Mouse (Mus musculus): ENCODE measurements around the gene Tex48. TPM values are rescaled to one million over a fixed set of nuclear protein-coding genes. Genes with fewer than 3 reads are reported as not detected.

Gene Tex48
- polyA plus RNA-seq, 1 experiment, result not detected

DNA sequence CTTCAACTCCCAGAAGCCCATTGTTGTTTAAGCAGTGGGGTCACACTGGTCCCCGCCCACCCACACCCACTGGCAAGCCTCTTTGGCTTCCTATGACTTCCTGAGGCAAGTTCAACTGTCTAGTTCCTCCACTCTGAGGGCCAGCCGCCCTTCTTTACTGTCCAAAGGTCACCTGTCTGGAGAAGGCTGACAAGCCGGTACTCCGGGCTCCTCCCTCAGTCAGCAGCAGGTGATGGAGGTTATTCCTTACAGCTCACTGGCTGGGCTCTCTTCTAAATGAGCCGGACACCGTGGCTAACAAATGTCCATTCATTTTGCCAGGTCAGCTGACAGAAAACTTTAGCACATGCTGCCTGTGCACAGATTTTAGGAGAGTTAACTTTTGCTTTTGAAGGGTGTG lies 21.4 kb downstream of the Tex48 start:
- Histone ChIP-seq H3K36me3 (ENCODE audit: control insufficient read depth, insufficient read depth, low read length) (no peaks in the 10 kb centered on the region), H3K4me3 (ENCODE audit: extremely low read depth, insufficient read depth, insufficient read length) (no peak overlapping the region), H3K4me1 (ENCODE audit: control insufficient read depth, insufficient read depth, insufficient read length) (no peaks in the 10 kb centered on the region), H3K27me3 (ENCODE audit: control insufficient read depth, insufficient read depth, low read length) (no peaks in the 10 kb centered on the region), H3K27ac (ENCODE audit: insufficient read depth, low read length) (no peak overlapping the region)
- 82% methylated on average over 6 of the region's 6 CpGs for WGBS
- DNase-seq (ENCODE audit: low read depth in 1 of 2, low spot score in 2 of 2), result no peak
- TF ChIP-seq CTCF (IDR thresholded peaks at IDR 0.05; ENCODE audit: extremely low read depth, insufficient read depth, insufficient read length, insufficient replicate concordance), result no peak
- TF ChIP-seq POLR2A (IDR thresholded peaks at IDR 0.05; ENCODE audit: low read depth, low read length), result no peak

DNA sequence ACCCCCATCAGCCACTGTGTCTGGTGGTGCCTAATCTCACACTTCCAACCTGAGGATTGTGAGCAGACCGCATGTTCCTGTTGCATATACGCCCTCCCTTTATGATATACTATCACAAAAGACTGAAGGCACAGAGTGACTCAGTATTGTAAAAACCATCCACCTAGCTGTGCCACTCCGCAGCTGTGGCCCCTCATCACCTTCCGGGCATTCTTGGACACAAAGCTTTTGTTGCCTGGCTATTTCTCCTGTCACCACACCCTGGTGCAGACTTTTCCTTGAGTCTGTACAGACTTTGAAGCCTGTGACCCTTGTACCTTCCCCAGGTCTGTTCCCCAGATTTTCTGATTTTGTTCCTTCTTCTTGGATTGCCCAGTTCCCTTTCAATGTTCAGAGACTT lies 26.2 kb downstream of the Tex48 start:
- no peak overlapping the region for H3K27ac ChIP-seq (ENCODE audit: insufficient read depth, low read length)
- H3K27me3 ChIP-seq (ENCODE audit: control insufficient read depth, insufficient read depth, low read length), result no peaks in the 10 kb centered on the region
- H3K36me3 ChIP-seq (ENCODE audit: control insufficient read depth, insufficient read depth, low read length), result no peaks in the 10 kb centered on the region
- WGBS, result 92% methylated on average over 4 of the region's 4 CpGs
- no peak overlapping the region for H3K4me3 ChIP-seq (ENCODE audit: extremely low read depth, insufficient read depth, insufficient read length)
- no peak for DNase-seq (ENCODE audit: low read depth in 1 of 2, low spot score in 2 of 2)
- no peak for TF ChIP-seq CTCF (IDR thresholded peaks at IDR 0.05; ENCODE audit: extremely low read depth, insufficient read depth, insufficient read length, insufficient replicate concordance)
- TF ChIP-seq POLR2A (IDR thresholded peaks at IDR 0.05; ENCODE audit: low read depth, low read length), result no peak
- no peaks in the 10 kb centered on the region; the same call in 1 of the 2 replicates for H3K4me1 ChIP-seq (ENCODE audit: control insufficient read depth, insufficient read depth, insufficient read length)

DNA sequence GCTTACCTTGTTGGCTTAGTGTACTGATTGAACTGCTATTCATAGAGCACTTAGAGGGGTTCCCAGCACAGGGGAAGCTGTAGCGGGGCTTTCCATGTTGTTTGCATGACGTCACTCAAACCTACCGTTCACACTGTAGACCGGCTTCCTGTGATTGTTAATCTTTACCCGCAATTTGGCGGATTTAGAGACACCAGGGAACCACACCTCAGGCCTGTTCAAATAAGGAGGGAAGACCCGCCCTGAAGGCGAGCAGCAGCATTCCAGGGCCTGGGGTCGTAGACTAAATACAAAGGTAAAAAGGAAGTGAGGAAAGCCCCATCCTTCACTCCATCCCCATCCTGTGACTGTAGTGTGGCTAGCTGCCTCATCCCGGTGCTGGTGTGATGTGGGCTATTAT lies 27.0 kb downstream of the Tex48 start:
- Histone ChIP-seq H3K27ac (ENCODE audit: insufficient read depth, low read length) (no peak overlapping the region), H3K4me3 (ENCODE audit: extremely low read depth, insufficient read depth, insufficient read length) (no peak overlapping the region), H3K27me3 (ENCODE audit: control insufficient read depth, insufficient read depth, low read length) (no peaks in the 10 kb centered on the region), H3K36me3 (ENCODE audit: control insufficient read depth, insufficient read depth, low read length) (no peaks in the 10 kb centered on the region), H3K4me1 (ENCODE audit: control insufficient read depth, insufficient read depth, insufficient read length) (no peaks in the 10 kb centered on the region; the same call in 1 of the 2 replicates)
- peak in 1 of 2 experiments; percentile 51 for DNase-seq (ENCODE audit: low read depth in 1 of 2, low spot score in 2 of 2)
- WGBS, result 36% methylated on average over 10 of the region's 10 CpGs
- TF ChIP-seq CTCF (IDR thresholded peaks at IDR 0.05; ENCODE audit: extremely low read depth, insufficient read depth, insufficient read length, insufficient replicate concordance) (no peak), POLR2A (IDR thresholded peaks at IDR 0.05; ENCODE audit: low read depth, low read length) (no peak)

DNA sequence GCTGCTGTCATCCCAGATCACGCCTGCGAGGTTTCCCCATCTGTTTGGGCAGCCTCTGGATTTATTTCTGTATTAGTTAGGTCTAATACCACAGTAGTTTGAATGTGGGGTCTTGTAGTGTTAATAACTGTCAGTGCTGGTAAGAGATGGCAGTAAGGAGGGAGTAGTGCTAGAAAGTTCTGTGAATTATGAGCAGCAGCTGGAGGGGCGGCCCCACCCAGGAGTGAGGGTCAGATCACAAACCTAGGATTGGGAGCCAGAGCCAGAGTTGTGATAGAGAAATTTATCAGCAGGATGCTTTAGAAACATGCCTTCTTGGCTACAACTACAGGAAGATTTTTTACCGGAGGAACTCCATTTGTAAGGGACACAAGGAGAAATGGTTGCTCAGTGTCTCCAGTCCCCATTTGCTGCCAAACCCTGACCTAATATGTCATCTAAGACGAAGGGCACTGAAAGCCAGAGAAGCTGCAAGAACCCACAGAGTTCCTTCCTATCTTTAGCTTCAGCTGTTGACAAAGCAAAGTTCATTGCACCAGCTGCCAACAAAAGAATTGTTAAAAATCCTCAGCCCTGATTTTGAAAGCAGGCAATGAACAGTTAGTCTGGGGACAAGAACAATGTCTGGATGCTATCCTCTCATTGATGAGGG lies 27.6 kb downstream of the Tex48 start:
- no peak for DNase-seq (ENCODE audit: low read depth in 1 of 2, low spot score in 2 of 2)
- Histone ChIP-seq H3K27ac (ENCODE audit: insufficient read depth, low read length) (no peak overlapping the region; the same call in 1 of the 2 replicates), H3K36me3 (ENCODE audit: control insufficient read depth, insufficient read depth, low read length) (no peaks in the 10 kb centered on the region), H3K4me3 (ENCODE audit: extremely low read depth, insufficient read depth, insufficient read length) (no peak overlapping the region), H3K4me1 (ENCODE audit: control insufficient read depth, insufficient read depth, insufficient read length) (no peaks in the 10 kb centered on the region; the same call in 1 of the 2 replicates), H3K27me3 (ENCODE audit: control insufficient read depth, insufficient read depth, low read length) (no peaks in the 10 kb centered on the region)
- TF ChIP-seq CTCF (IDR thresholded peaks at IDR 0.05; ENCODE audit: extremely low read depth, insufficient read depth, insufficient read length, insufficient replicate concordance), result no peak
- no peak for TF ChIP-seq POLR2A (IDR thresholded peaks at IDR 0.05; ENCODE audit: low read depth, low read length)
- 59% methylated on average over 5 of the region's 5 CpGs for WGBS

DNA sequence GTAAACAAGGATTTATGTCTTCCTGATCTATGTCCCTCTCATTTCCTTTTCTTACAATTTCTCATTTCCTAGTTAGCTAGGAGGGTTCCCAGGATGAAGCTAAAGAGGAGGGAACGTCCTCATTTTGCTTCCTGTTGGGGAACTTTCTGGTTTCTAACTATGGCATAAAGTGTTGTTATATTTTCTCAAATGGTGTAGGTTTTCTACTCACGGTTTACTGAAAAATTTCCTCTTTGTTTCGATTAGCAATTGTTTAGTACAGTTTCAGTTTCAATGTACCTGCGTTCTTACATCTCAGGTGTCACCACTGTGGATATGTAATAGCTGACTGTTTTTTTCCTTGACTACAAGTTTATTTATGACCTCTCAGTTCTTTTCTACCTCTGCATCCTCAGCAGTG lies 31.7 kb downstream of the Tex48 start:
- TF ChIP-seq POLR2A (IDR thresholded peaks at IDR 0.05; ENCODE audit: low read depth, low read length), result no peak
- TF ChIP-seq CTCF (IDR thresholded peaks at IDR 0.05; ENCODE audit: extremely low read depth, insufficient read depth, insufficient read length, insufficient replicate concordance), result no peak
- Histone ChIP-seq H3K27me3 (ENCODE audit: control insufficient read depth, insufficient read depth, low read length) (no peaks in the 10 kb centered on the region), H3K4me3 (ENCODE audit: extremely low read depth, insufficient read depth, insufficient read length) (no peak overlapping the region), H3K27ac (ENCODE audit: insufficient read depth, low read length) (no peak overlapping the region), H3K4me1 (ENCODE audit: control insufficient read depth, insufficient read depth, insufficient read length) (no peaks in the 10 kb centered on the region; the same call in 1 of the 2 replicates), H3K36me3 (ENCODE audit: control insufficient read depth, insufficient read depth, low read length) (no peaks in the 10 kb centered on the region)
- WGBS, result 15% methylated on average over 4 of the region's 4 CpGs
- no peak for DNase-seq (ENCODE audit: low read depth in 1 of 2, low spot score in 2 of 2)

DNA sequence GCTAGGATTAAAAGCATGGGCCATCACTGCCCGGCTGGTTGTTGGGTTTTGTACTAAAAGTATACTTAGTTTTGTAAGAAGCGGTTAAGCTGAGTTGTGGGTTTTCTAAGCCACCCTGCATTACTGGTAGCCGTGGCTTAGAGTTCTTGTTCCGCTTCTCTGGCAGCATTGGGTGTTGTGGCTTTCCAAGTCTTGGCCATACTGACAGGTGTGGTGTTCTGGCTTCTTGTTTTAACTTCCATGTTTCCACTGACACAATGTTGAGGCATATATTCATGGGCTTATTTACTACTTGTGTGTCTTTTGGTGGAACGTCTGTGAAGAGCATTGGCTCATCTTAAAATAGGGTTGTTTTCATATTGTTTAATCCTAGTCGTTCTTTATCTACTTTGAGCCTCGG lies 32.2 kb downstream of the Tex48 start:
- DNase-seq (ENCODE audit: low read depth in 1 of 2, low spot score in 2 of 2), result no peak
- Histone ChIP-seq H3K27me3 (ENCODE audit: control insufficient read depth, insufficient read depth, low read length) (no peaks in the 10 kb centered on the region), H3K36me3 (ENCODE audit: control insufficient read depth, insufficient read depth, low read length) (no peaks in the 10 kb centered on the region), H3K4me1 (ENCODE audit: control insufficient read depth, insufficient read depth, insufficient read length) (no peaks in the 10 kb centered on the region; the same call in 1 of the 2 replicates), H3K4me3 (ENCODE audit: extremely low read depth, insufficient read depth, insufficient read length) (no peak overlapping the region), H3K27ac (ENCODE audit: insufficient read depth, low read length) (no peak overlapping the region)
- 12% methylated on average over 7 of the region's 7 CpGs for WGBS
- TF ChIP-seq POLR2A (IDR thresholded peaks at IDR 0.05; ENCODE audit: low read depth, low read length) (no peak), CTCF (IDR thresholded peaks at IDR 0.05; ENCODE audit: extremely low read depth, insufficient read depth, insufficient read length, insufficient replicate concordance) (no peak)

DNA sequence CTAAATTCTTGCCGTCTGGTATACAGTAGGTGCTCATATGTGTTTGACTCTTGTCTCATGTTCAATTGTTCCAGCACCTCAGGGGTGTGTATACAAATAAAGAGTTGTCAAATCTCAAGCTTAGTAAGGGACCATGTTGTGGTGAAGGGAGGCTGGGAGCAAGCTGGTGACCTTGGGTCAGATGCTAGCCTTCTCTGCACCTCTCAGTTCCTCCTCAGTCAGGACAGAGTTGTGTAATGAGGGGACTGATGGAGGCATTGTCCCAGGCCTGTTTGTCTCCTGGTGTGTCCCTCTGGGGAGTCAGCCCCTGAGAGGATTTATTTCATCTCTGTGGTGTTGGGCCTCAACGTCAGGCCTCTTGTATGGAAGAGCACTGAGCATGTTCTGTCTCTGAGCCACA lies 36.0 kb downstream of the Tex48 start:
- H3K27me3 ChIP-seq (ENCODE audit: control insufficient read depth, insufficient read depth, low read length), result no peaks in the 10 kb centered on the region
- TF ChIP-seq CTCF (IDR thresholded peaks at IDR 0.05; ENCODE audit: extremely low read depth, insufficient read depth, insufficient read length, insufficient replicate concordance), result no peak
- no peak for TF ChIP-seq POLR2A (IDR thresholded peaks at IDR 0.05; ENCODE audit: low read depth, low read length)
- WGBS, result 71% methylated on average over 2 of the region's 2 CpGs
- peaks cover 10% of the 10 kb centered on the region for H3K36me3 ChIP-seq (ENCODE audit: control insufficient read depth, insufficient read depth, low read length)
- no peaks in the 10 kb centered on the region for H3K4me1 ChIP-seq (ENCODE audit: control insufficient read depth, insufficient read depth, insufficient read length)
- no peak overlapping the region for H3K4me3 ChIP-seq (ENCODE audit: extremely low read depth, insufficient read depth, insufficient read length)
- DNase-seq (ENCODE audit: low read depth in 1 of 2, low spot score in 2 of 2), result no peak
- H3K27ac ChIP-seq (ENCODE audit: insufficient read depth, low read length), result no peak overlapping the region

Measured in spleen, adult 2 months (tissue).